Mouse (Mus musculus): ENCODE results near the gene Oosp2.
A peak's percentile ranks its signal among the peaks of the same experiment; 100 is the strongest.

Oosp2 gene

GRCm38 (mm10) chr19:11604603-11605002 is 55.8 kb downstream of the Oosp2 start, which contains the start of gene Ms4a6d:
Ms4a6d (minus strand) TSS chr19:11604849.
- DNase-seq (ENCODE audit: low spot score in 2 of 2): no peak

GRCm38 (mm10) chr19:11602026-11602425 is 58.3 kb downstream of the Oosp2 start:
- peak in 1 of 2 experiments; percentile 41 for DNase-seq (ENCODE audit: low spot score in 2 of 2)

- no peak for DNase-seq (ENCODE audit: low spot score in 2 of 2)
These were observed 59.0 kb downstream of the Oosp2 start for GRCm38 (mm10) chr19:11601349-11601748.
